Mouse (Mus musculus) CH12.LX (cell line): ENCODE measurements at regions not wholly inside any gene's neighbourhood (a gene's known extent, or its start where the extent isn't known, plus 50 kb on each side); places are given as distances from the start of the nearest gene placed in this dataset.

Source experiments
- CTCF ChIP-seq, 2 experiments: IDR thresholded peaks in 1 of 2; conservative IDR thresholded peaks in 1 of 2; 2 replicates each; pipeline ENCODE4 v1.5.1; 2011 to 2012; ENCODE audit warnings: low read depth in 2 of 2, low read length in 2 of 2, improper control_type of control experiment in 1 of 2, inconsistent platforms in 1 of 2, mild to moderate bottlenecking in 1 of 2, moderate library complexity in 1 of 2
- MAX ChIP-seq: IDR thresholded peaks from 2 replicates; pipeline ENCODE4 v1.6.1; 2011; ENCODE audit warnings: low read length, improper control_type of control experiment
- NRF1 ChIP-seq: IDR thresholded peaks from 2 replicates; pipeline ENCODE4 v1.6.1; 2014; ENCODE audit warnings: low read depth, mild to moderate bottlenecking, inconsistent platforms, low read length, improper control_type of control experiment, moderate library complexity
- RAD21 ChIP-seq: IDR thresholded peaks from 2 replicates; pipeline ENCODE4 v1.6.1; 2011; ENCODE audit warnings: low read depth, mild to moderate bottlenecking, low read length, improper control_type of control experiment, moderate library complexity
- RCOR1 ChIP-seq: conservative IDR thresholded peaks from 2 replicates; pipeline ENCODE4 v1.6.1; 2012; ENCODE audit warnings: low read depth, mild to moderate bottlenecking, inconsistent platforms, low read length, improper control_type of control experiment
- TCF12 ChIP-seq: IDR thresholded peaks from 2 replicates; pipeline ENCODE4 v1.6.1; 2014; ENCODE audit warnings: low read depth, mild to moderate bottlenecking, inconsistent platforms, low read length, improper control_type of control experiment

GRCm38 (mm10) chr7:123665459-123665858, 165.2 kb upstream of the Zkscan2 start:
- TF ChIP-seq TCF12 (no peak), RCOR1 (no peak), NRF1 (no peak), MAX (no peak), CTCF (conservative IDR thresholded peaks at IDR 0.05 in 1 of 2, IDR thresholded peaks at IDR 0.05 in 1 of 2; ENCODE audit: low read depth in 2 of 2, low read length in 2 of 2) (peak; percentile 30 to 50; a peak in 3 of 4 replicates), RAD21 (peak; percentile 45)
